Mouse (Mus musculus) CH12.LX (cell line): Measurements from ENCODE around the gene Chd2.

Experiments used
- CHD2 ChIP-seq: IDR thresholded peaks from 2 replicates; pipeline ENCODE4 v1.6.1; 2011; ENCODE audit warnings: low read length, improper control_type of control experiment
- CTCF ChIP-seq, 2 experiments: IDR thresholded peaks in 1 of 2; conservative IDR thresholded peaks in 1 of 2; 2 replicates each; pipeline ENCODE4 v1.5.1; 2011 to 2012; ENCODE audit warnings: low read depth in 2 of 2, low read length in 2 of 2, improper control_type of control experiment in 1 of 2, inconsistent platforms in 1 of 2, mild to moderate bottlenecking in 1 of 2, moderate library complexity in 1 of 2
- EP300 ChIP-seq: IDR thresholded peaks from 2 replicates; pipeline ENCODE4 v1.6.1; 2011; ENCODE audit warnings: low read length, improper control_type of control experiment
- IRF4 ChIP-seq: IDR thresholded peaks from 2 replicates; pipeline ENCODE4 v1.6.1; 2014; ENCODE audit warnings: low read depth, mild to moderate bottlenecking, inconsistent platforms, low read length, improper control_type of control experiment
- JUND ChIP-seq: conservative IDR thresholded peaks from 2 replicates; pipeline ENCODE4 v1.6.1; 2011; ENCODE audit warnings: low read depth, low read length, improper control_type of control experiment
- MYC ChIP-seq: IDR thresholded peaks from 2 replicates; pipeline ENCODE4 v1.6.1; 2011; ENCODE audit warnings: low read depth, mild to moderate bottlenecking, improper control_type of control experiment, low read length
- TBP ChIP-seq: conservative IDR thresholded peaks from 2 replicates; pipeline ENCODE4 v1.6.1; 2011; ENCODE audit warnings: low read depth, low read length, improper control_type of control experiment
- USF1 ChIP-seq: IDR thresholded peaks from 2 replicates; pipeline ENCODE4 v1.6.1; 2014; ENCODE audit warnings: low read depth, mild to moderate bottlenecking, inconsistent platforms, low read length, improper control_type of control experiment
- ZC3H11A ChIP-seq: IDR thresholded peaks from 2 replicates; pipeline ENCODE4 v1.6.1; 2012; ENCODE audit warnings: low read depth, mild to moderate bottlenecking, inconsistent platforms, low read length, improper control_type of control experiment
- ZKSCAN1 ChIP-seq: IDR thresholded peaks from 2 replicates; pipeline ENCODE4 v1.6.1; 2012; ENCODE audit warnings: low read depth, inconsistent platforms, low read length, improper control_type of control experiment, borderline replicate concordance

DNA sequence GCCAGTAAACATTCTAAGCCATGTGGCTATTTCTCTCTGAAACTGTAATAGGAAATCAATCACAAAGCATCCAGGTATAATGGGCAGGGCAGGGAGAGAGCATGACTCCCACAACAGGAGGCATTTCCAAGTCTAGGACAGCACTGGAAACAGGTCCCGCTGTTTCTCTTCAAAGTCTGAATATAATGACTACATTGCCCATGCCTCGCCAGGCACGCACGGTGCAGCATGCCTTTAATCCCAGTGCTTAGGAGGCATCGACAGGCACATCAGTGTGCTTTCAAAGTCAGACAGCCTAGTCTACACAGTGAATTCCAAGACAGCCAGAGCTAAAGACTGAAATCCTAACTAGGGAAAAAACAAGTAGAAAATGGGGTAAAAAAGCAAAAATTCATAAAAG, 24.8 kb downstream of the Chd2 start:
- TF ChIP-seq ZC3H11A (no peak), CTCF (conservative IDR thresholded peaks at IDR 0.05 in 1 of 2, IDR thresholded peaks at IDR 0.05 in 1 of 2; ENCODE audit: low read depth in 2 of 2, low read length in 2 of 2) (no peak), USF1 (no peak), TBP (no peak), CHD2 (no peak), JUND (no peak), IRF4 (no peak), EP300 (no peak), MYC (no peak), ZKSCAN1 (no peak)
